Mouse (Mus musculus) embryonic fibroblast, embryonic 13.5 days (primary cell): ENCODE results near the gene Plce1.

ENCODE experiments used
- CTCF ChIP-seq: IDR thresholded peaks from 2 replicates; pipeline ENCODE4 v1.5.1; 2011; ENCODE audit warnings: mild to moderate bottlenecking, control low read depth, low read length, moderate library complexity, borderline replicate concordance; ENCODE audit not compliant: insufficient read depth
- POLR2A ChIP-seq: IDR thresholded peaks from 2 replicates; pipeline ENCODE4 v1.6.1; 2011; ENCODE audit warnings: low read depth, mild to moderate bottlenecking, control low read depth, low read length, moderate library complexity

- TF ChIP-seq CTCF, result no peak
- TF ChIP-seq POLR2A, result no peak
These were observed 212.4 kb downstream of the Plce1 start for GRCm38 (mm10) chr19:38693331-38693730.
